7 mouse cellular contexts compared by ENCODE assay signal in the genomic region with DNA sequence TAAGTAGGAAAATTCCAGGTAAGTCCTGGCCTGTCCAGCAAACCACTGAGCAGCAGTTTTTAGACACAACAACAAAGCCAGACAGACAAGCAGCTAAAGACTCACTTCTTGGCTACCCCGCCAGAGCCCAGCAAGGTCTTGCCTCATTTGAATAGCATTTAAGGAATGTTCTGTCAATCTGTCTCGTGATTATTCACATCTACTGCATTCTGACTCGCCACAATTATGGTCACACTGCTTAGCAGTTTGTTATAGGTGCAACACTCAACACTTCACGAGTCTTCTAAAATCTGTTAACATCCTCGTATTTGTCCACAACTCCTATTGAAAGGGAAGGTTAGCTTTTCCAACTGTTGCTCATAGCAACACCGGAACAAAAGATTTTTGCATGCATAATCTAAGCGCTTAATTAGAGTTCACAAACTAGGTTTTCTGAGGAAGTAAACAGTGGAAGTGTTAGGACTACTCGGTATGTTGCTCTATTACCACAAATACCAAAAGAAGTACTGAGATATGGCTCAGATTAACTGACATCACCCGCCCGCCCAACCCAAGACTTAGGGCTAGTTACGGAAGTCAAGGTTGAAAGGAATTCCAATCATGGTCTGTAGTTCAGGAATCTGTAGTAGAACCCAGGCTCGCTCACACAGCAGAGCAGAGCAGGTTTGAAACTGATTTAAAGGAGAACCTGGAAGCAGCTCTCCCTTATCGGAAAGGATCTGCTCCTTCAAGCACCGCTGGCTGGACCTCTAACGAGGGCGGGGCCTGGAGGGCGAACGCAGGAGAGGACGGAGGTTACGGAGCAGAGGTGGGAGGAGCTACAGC. TPM values are rescaled to one million over a fixed set of nuclear protein-coding genes. Genes with fewer than 3 reads are reported as not detected.
A peak's percentile ranks its signal among the peaks of the same experiment; 100 is the strongest.
DNase-seq lines count a peak whose midpoint lies in the region; ATAC-seq and TF ChIP-seq lines count a peak whose summit lies in the region.

No protein-coding gene starts in this region.

- no peak for TF ChIP-seq EP300 in lung, postnatal 0 days (IDR thresholded peaks at IDR 0.05)

- peak; percentile 92 for DNase-seq in adrenal gland, adult 2 months
- peak; percentile 74 for DNase-seq in embryonic facial prominence, embryonic 10.5 days (ENCODE audit: low spot score)
- peak; percentile 50 for DNase-seq in heart, adult 8-10 months (ENCODE audit: low spot score)
- DNase-seq in kidney, adult 8-10 months, result peak; percentile 91
- peak; percentile 68 for DNase-seq in lung, postnatal 0 days (ENCODE audit: low spot score)
- DNase-seq in skeletal muscle tissue, adult 2 months (ENCODE audit: low read depth, low spot score), result peak; percentile 45
- DNase-seq in thymus, postnatal 25 days, result no peak

- H3K4me2 ChIP-seq in lung, postnatal 0 days (replicated peaks; ENCODE audit: low read depth, low read length), result peak overlapping the region; percentile 38

- peaks cover 17% of the 10 kb centered on the region for H3K4me1 ChIP-seq in embryonic facial prominence, embryonic 10.5 days
- H3K4me1 ChIP-seq in lung, postnatal 0 days (ENCODE audit: insufficient read depth, low read depth, low read length), result peaks cover 4% of the 10 kb centered on the region; the same call in 1 of the 2 replicates

- H3K27me3 ChIP-seq in embryonic facial prominence, embryonic 10.5 days (replicated peaks; ENCODE audit: low read depth, poor library complexity, severe bottlenecking), result no peaks in the 10 kb centered on the region
- H3K27me3 ChIP-seq in lung, postnatal 0 days (replicated peaks; ENCODE audit: insufficient read depth, low read length), result no peaks in the 10 kb centered on the region

- peak overlapping the region; percentile 67 for H3K27ac ChIP-seq in embryonic facial prominence, embryonic 10.5 days (replicated peaks)
- H3K27ac ChIP-seq in lung, postnatal 0 days (ENCODE audit: low read length), result peak overlapping the region; percentile 47; the same call in 1 of the 2 replicates

- 18% methylated on average over 20 of the region's 20 CpGs for WGBS in embryonic facial prominence, embryonic 10.5 days
- 27% methylated on average over 20 of the region's 20 CpGs for WGBS in lung, postnatal 0 days

- H3K9me3 ChIP-seq in embryonic facial prominence, embryonic 10.5 days, result 0 out of 2 replicates have a peak, but pooled peaks cover 2% of the 10 kb centered on the region
- no peaks in the 10 kb centered on the region for H3K9me3 ChIP-seq in lung, postnatal 0 days (ENCODE audit: low read length)

- TF ChIP-seq CTCF in lung, postnatal 0 days (IDR thresholded peaks at IDR 0.05), result no peak

- no peak overlapping the region for H3K9ac ChIP-seq in lung, postnatal 0 days (replicated peaks; ENCODE audit: low read depth)

- peak overlapping the region; percentile 54 for H3K4me3 ChIP-seq in embryonic facial prominence, embryonic 10.5 days
- no peak overlapping the region; the same call in 1 of the 2 replicates for H3K4me3 ChIP-seq in lung, postnatal 0 days (ENCODE audit: low read depth, low read length)

- H3K36me3 ChIP-seq in embryonic facial prominence, embryonic 10.5 days (replicated peaks), result peaks cover 9% of the 10 kb centered on the region
- no peaks in the 10 kb centered on the region for H3K36me3 ChIP-seq in lung, postnatal 0 days (ENCODE audit: insufficient read depth, low read length)

- peak; percentile 84 for ATAC-seq in lung, postnatal 0 days

RNA-seq across cellular contexts. Expression of gene Wwc2, which starts 16.4 kb away (rescaled TPM):
- 10 to 100 TPM; 21.9 to 25.7 TPM for total RNA-seq in adrenal gland, adult 2 months (2021)
- polyA plus RNA-seq in adrenal gland, adult 2 months (2012; rRNA removed), result 13.0 and 13.1 TPM in 2 replicates
- 10.6 and 11.1 TPM in 2 replicates for polyA plus RNA-seq in embryonic facial prominence, embryonic 10.5 days (2016; fragmentation: Nextera tagmentation; extraction: Ambion mirVana)
- 10 to 100 TPM; 24.1 to 25.3 (median 24.6) TPM for total RNA-seq in heart, adult 8-10 months (2022)
- polyA plus RNA-seq in lung, postnatal 0 days (2015; fragmentation: Nextera tagmentation; extraction: Ambion mirVana), result 19.1 and 23.1 TPM in 2 replicates
